Mouse (Mus musculus): Measurements from ENCODE around the gene Fam45a. TPM values are rescaled to one million over a fixed set of nuclear protein-coding genes. Genes with fewer than 3 reads are reported as not detected.
"Not testable (repeated sequence)": the region's sequence is repeated elsewhere in the genome, so short reads cannot be mapped to it uniquely, and the experiment has no call there.

Gene Fam45a
- total RNA-seq, 2 experiments from 2014 or later = 18.2 to 21.4 TPM

DNA sequence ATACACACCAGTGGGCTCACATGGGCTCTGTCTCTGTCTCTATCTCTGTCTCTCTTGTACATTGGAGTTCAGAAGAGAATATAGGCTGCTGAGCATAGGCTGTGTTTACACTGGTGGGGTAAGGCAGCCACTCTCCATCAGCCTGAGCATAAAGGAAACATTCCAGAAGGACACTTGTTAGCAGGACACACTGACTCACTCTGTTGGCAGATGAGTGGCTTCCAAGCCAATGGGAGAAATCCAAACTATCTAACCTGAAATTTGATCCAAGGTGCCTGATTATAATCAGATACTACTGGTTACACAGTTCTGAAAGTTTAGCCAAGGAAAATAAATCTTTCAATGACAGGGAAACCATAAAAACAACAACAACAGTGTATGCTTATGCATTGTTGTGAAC is 34.3 kb downstream of the Fam45a start:
- DNase-seq = no peak

DNA sequence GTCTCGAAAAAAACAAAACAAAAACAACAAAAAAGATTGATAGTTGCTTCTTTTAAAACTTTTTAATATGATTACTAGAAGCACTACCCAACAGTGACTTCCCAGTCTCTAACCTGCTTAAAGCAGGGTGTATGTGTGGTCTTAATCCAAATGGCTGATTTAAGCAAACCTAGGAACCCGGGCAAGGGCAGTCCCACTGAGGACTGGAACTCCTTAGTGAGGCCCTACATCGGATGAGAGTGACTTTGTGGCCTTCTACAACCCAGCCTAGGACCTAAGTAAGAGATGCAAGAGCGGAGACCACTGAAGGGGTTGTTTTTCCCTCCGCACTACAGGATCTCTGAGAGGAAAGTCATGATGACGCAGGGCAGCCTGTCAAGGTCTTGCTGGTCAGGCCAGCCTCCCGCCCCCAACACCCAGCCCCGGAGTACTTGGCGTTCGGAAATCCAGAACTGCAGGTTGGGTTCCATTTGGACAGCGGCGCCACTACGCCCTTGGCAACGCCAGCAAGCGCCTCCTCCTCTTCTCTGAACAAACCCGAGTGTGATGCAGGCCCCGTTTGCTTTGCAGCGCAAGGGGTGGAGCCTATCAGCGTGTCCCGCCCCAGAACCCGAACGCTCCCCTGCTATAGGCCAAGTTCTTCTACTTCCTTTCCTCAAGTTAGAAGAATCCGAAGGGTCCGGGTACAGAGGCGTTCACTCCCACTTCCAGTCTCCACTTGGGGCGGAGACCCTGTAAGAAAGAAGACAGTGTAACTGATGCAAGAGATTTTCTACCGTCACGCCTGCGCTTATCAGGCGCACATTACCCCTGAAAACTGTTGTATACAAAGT is 49.7 kb downstream of the Fam45a start, which contains the start of gene Sfxn4:
Sfxn4 (minus strand) TSS at position 612 of the 833 bp plus-strand sequence.
- peak; percentile 91 for DNase-seq

DNA sequence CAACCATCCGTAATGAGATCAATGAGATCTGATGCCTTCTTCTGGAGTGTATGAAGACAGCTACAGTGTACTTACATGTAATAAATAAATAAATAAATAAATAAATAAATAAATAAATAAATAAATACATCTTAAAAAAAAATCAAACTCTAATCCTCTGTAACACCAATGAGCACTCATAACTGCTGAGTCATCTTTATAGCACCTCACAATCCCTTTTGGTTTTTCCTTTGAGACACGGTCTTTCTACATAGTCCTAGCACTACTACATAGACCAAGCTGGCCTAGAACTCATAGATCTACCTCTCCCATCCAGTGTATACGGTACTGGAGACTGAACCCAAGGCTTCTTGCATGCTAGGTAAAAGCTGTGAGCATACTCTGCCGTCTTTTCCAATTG is 54.8 kb downstream of the Fam45a start:
- not testable (repeated sequence) for DNase-seq

DNA sequence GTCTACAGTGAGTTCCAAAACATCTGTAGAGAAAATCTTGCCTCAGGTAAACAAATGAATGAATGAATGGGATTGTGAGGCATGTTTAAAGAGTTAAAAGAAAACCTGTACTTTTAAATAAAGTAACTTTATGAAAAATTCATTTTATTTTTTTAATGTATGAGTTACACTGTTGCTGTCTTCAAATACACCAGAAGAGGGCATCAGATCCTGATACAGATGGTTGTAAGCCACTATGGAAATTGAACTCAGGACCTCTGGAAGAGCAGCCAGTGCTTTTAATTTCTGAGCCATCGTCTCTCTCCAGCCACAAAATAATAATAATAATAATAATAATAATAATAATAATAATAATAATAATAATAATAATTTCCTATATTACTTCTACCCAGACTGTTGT is 59.1 kb downstream of the Fam45a start:
- no peak for DNase-seq

DNA sequence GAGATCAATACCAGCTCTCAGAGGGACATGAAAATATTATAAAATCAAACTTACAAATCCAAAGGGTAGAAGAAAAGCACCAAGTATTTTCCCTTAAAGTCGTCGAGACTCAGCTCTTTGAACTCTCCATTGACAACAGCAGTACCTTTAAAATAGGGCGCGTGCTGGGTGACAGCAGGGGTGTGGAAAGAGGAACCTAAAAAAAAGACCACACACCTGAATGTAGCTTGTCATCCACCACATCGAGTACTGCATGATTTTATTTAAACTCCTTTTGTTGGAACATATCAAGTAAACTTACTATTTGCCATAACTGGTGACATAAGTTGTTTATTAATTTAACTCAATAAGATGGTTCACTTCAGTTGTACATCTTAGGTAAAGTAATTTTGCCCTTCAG is 60.0 kb downstream of the Fam45a start:
- DNase-seq = no peak

DNA sequence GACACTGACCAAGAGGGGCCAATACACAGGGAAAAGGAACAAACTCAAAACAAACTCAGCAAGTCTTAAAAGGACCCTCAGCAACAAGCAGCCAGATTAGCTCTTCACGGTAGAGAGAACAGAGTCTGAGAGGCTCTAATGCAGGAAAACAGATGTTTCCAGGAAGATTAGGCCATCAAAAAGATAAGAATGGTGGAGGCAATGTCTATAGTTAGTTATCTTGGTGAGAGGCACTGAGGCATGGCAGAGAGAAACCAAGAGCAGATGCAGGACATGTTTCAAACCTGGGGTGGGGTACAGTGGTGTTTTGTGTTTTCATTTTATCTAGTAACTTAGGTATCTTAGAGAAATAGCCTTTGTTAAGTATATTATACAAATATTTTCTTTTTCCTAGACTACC is 60.9 kb downstream of the Fam45a start:
- DNase-seq = no peak

DNA sequence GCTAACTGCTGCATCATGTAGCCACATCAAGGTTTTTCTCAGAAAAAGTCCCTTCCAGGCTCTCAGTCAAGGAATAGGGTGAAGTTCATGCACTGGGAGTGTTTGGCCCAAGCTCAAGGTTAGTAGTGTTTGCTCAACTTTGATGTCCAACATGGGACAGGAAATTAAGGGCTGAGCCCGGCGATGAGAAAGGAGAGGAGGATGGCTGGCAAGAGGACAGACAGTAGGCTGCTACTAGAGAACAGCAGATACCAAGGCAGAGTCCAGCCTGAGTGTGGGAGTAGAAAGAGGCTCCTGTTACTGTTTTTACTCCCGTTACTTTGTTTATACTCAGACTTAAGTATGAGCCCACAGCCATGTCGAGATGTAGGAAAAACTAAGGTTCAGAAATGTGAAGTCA is 62.1 kb downstream of the Fam45a start:
- peak; percentile 20 for DNase-seq

- DNase-seq = peak; percentile 98
Measured at GRCm38 (mm10) chr19:60874064-60874694, 62.8 kb downstream of the Fam45a start, which contains the start of gene Prdx3. Prdx3 (minus strand) TSS chr19:60874556.

- peak; percentile 46 for DNase-seq
Measured at GRCm38 (mm10) chr19:60883129-60883528, 71.7 kb downstream of the Fam45a start.

Small RNA genes within 50 kb of the gene (microRNA-seq; reads per million reads assigned to microRNA genes)
- gene mmu-mir-3084-1 = 0 reads per million in 2 experiments

Other genes with a start within 250 kb of the Fam45a start
- 10 to 100 TPM; 28.9 to 29.6 TPM for gene Cacul1, start 230.6 kb upstream of the Fam45a start, total RNA-seq (2021)
- gene Nanos1, start 55.6 kb upstream of the Fam45a start, total RNA-seq (2021) = 1 to 10 TPM; 1.2 to 1.3 TPM
- 100 to 1,000 TPM; 132 to 134 TPM for gene Eif3a, start 20.9 kb upstream of the Fam45a start, total RNA-seq (2021)
- 1 to 10 TPM; 4.2 to 5.5 TPM for gene Sfxn4, start 49.9 kb downstream of the Fam45a start, total RNA-seq (2021)
- gene Prdx3, start 63.0 kb downstream of the Fam45a start, total RNA-seq (2021) = 100 to 1,000 TPM; 201 to 204 TPM
- gene Grk5, start 78.2 kb downstream of the Fam45a start, total RNA-seq (2021) = 10 to 100 TPM; 24.8 to 25.8 TPM

All from heart, postnatal 4 days (tissue).